Comparison of ENCODE assay signal across 8 mouse cellular contexts in the genomic region with DNA sequence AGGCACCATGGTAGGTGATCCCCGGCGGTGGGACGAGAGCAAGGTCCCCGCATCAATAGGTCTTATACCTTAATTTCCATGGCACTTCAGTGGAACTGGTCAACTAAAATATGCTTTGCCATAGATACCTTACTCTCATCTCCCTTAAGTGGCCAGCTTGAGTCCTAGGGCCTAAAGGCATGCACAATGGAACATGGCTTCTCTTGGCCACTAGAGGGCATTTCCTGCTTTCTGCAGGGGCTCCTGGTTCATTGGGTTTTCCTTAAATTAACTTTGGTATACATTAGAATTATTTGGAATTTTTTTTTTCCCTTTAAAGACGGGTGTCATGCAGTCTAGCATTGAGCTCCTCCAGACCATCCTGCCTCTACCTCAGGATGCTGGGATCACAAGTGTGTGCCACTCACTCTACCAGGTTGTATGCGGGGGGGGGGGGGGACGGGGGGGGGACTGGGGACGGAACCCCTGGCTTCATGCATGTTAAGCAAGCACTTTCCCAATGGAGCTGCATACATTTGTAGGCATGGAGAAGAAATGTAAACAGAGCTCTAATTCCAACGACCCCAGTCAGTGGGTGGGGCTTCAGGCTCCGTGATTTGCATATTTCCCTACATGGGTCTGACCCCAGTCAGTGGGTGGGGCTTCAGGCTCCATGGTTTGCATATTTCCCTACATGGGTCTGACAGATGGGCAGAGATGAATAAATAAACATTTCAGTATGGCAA.
DNase-seq lines count a peak whose midpoint lies in the region; ATAC-seq and TF ChIP-seq lines count a peak whose summit lies in the region.

No protein-coding gene starts in this region.

- H3K4me2 ChIP-seq in heart, embryonic 12.5 days: no peak overlapping the region
- no peak overlapping the region for H3K4me2 ChIP-seq in CH12.LX (ENCODE audit: insufficient read depth, low read depth, poor library complexity, severe bottlenecking)
- H3K4me2 ChIP-seq in hindbrain, embryonic 11.5 days (replicated peaks; ENCODE audit: low read depth, low read length): no peak overlapping the region
- no peak overlapping the region for H3K4me2 ChIP-seq in limb, embryonic 13.5 days (replicated peaks)

- H3K9ac ChIP-seq in heart, embryonic 12.5 days: no peak overlapping the region
- no peak overlapping the region for H3K9ac ChIP-seq in CH12.LX (ENCODE audit: insufficient read depth, low read depth)
- H3K9ac ChIP-seq in hindbrain, embryonic 11.5 days (ENCODE audit: low read depth, low read length): no peak overlapping the region
- H3K9ac ChIP-seq in limb, embryonic 13.5 days: no peak overlapping the region

- TF ChIP-seq RAD21 in CH12.LX (IDR thresholded peaks at IDR 0.05; ENCODE audit: low read depth, low read length): peak; percentile 64

- no peak for ATAC-seq in heart, embryonic 12.5 days (ENCODE audit: insufficient number of reproducible peaks, low FRiP score)
- peak; percentile 54; the same call in 1 of the 2 replicates for ATAC-seq in hindbrain, embryonic 11.5 days (ENCODE audit: low FRiP score)
- peak; percentile 42 for ATAC-seq in limb, embryonic 13.5 days (ENCODE audit: low FRiP score, low read depth)

- H3K36me3 ChIP-seq in heart, embryonic 12.5 days: no peaks in the 10 kb centered on the region
- H3K36me3 ChIP-seq in CH12.LX (replicated peaks in 1 of 2; ENCODE audit: control insufficient read depth in 1 of 2, insufficient read depth in 1 of 2, low read length in 1 of 2): no peaks in the 10 kb centered on the region
- no peaks in the 10 kb centered on the region for H3K36me3 ChIP-seq in hindbrain, embryonic 11.5 days (ENCODE audit: control insufficient read depth, insufficient read depth, low read length)
- no peaks in the 10 kb centered on the region for H3K36me3 ChIP-seq in limb, embryonic 13.5 days

- dilution Hi-C loops in CH12.LX (cut with MboI; ENCODE audit: extremely low pct_ligation_motif_present, extremely low pct_unique_long_range_greater_than_20kb, low sequenced_read_pairs): no loop called here

- TF ChIP-seq EP300 in CH12.LX (IDR thresholded peaks at IDR 0.05; ENCODE audit: low read length): no peak

- H3K27ac ChIP-seq in heart, embryonic 12.5 days (ENCODE audit: poor library complexity, severe bottlenecking): no peak overlapping the region
- H3K27ac ChIP-seq in CH12.LX (ENCODE audit: insufficient read depth, low read depth): no peak overlapping the region
- no peak overlapping the region for H3K27ac ChIP-seq in bone marrow macrophage, adult 2 months (ENCODE audit: insufficient read depth, low read depth, low read length)
- H3K27ac ChIP-seq in hindbrain, embryonic 11.5 days (ENCODE audit: low read depth, low read length): no peak overlapping the region
- H3K27ac ChIP-seq in limb, embryonic 13.5 days: no peak overlapping the region

- H3K4me1 ChIP-seq in heart, embryonic 12.5 days (replicated peaks): peaks cover 6% of the 10 kb centered on the region; the same call in 1 of the 2 replicates
- H3K4me1 ChIP-seq in CH12.LX (ENCODE audit: control insufficient read depth in 1 of 2, insufficient read depth in 2 of 2): peaks cover 0 to 3% of the 10 kb centered on the region in 2 experiments; a peak in 1 of 4 replicates
- no peaks in the 10 kb centered on the region for H3K4me1 ChIP-seq in bone marrow macrophage, adult 2 months (ENCODE audit: control insufficient read depth, insufficient read depth, low read length)
- H3K4me1 ChIP-seq in hindbrain, embryonic 11.5 days (replicated peaks; ENCODE audit: control insufficient read depth, insufficient read depth, low read length): no peaks in the 10 kb centered on the region
- peaks cover 38% of the 10 kb centered on the region for H3K4me1 ChIP-seq in limb, embryonic 13.5 days

- intact Hi-C loops in heart, postnatal 10 days (cut with DNase I): loop anchor here (1.0 kb wide), 1 partner anchor 162 kb away; no protein-coding TSS in a partner anchor

- DNase-seq in heart, postnatal 10 days: peak; percentile 35 to 36
- DNase-seq in CH12.LX (ENCODE audit: extremely low read depth): peak; percentile 59
- DNase-seq in hindbrain, embryonic 11.5 days (ENCODE audit: low spot score): peak; percentile 34
- peak; percentile 29 for DNase-seq in retina, adult 2 months (ENCODE audit: low read depth, low spot score)
- no peak for DNase-seq in gastrocnemius, postnatal 10 days

- in situ Hi-C loops in CH12.LX (cut with MboI; ENCODE audit: low pct_ligation_motif_present, low pct_unique_long_range_greater_than_20kb, low sequenced_read_pairs): no loop called here

- no peaks in the 10 kb centered on the region for H3K27me3 ChIP-seq in heart, embryonic 12.5 days (replicated peaks)
- no peaks in the 10 kb centered on the region for H3K27me3 ChIP-seq in CH12.LX (replicated peaks)
- H3K27me3 ChIP-seq in hindbrain, embryonic 11.5 days (ENCODE audit: control insufficient read depth, insufficient read depth, low read length): no peaks in the 10 kb centered on the region
- no peaks in the 10 kb centered on the region for H3K27me3 ChIP-seq in limb, embryonic 13.5 days

- no peaks in the 10 kb centered on the region for H3K9me3 ChIP-seq in heart, embryonic 12.5 days (replicated peaks)
- peaks cover 7% of the 10 kb centered on the region for H3K9me3 ChIP-seq in CH12.LX (replicated peaks; ENCODE audit: low read length)
- no peaks in the 10 kb centered on the region for H3K9me3 ChIP-seq in hindbrain, embryonic 11.5 days (ENCODE audit: control insufficient read depth, low read length)
- no peaks in the 10 kb centered on the region for H3K9me3 ChIP-seq in limb, embryonic 13.5 days

- peak in 1 of 2 experiments; percentile 73; a peak in 3 of 4 replicates for TF ChIP-seq CTCF in CH12.LX (conservative IDR thresholded peaks at IDR 0.05 in 1 of 2, IDR thresholded peaks at IDR 0.05 in 1 of 2; ENCODE audit: low read depth in 2 of 2, low read length in 2 of 2)
- TF ChIP-seq CTCF in bone marrow macrophage, adult 2 months (IDR thresholded peaks at IDR 0.05; ENCODE audit: low read depth, low read length): peak; percentile 45; the same call in 1 of the 2 replicates

- H3K4me3 ChIP-seq in heart, embryonic 12.5 days: no peak overlapping the region
- H3K4me3 ChIP-seq in CH12.LX (replicated peaks in 1 of 3; ENCODE audit: low read depth in 2 of 3, low read length in 2 of 3, poor library complexity in 1 of 3): no peak overlapping the region
- no peak overlapping the region for H3K4me3 ChIP-seq in bone marrow macrophage, adult 2 months (ENCODE audit: insufficient read depth, low read length)
- no peak overlapping the region for H3K4me3 ChIP-seq in hindbrain, embryonic 11.5 days (ENCODE audit: low read depth, low read length)
- no peak overlapping the region for H3K4me3 ChIP-seq in limb, embryonic 13.5 days

- WGBS in heart, embryonic 12.5 days: 59% methylated on average over 10 of the region's 10 CpGs
- 63% methylated on average over 10 of the region's 10 CpGs for WGBS in hindbrain, embryonic 11.5 days
- 66% methylated on average over 9 of the region's 10 CpGs for WGBS in limb, embryonic 13.5 days

- no peak for TF ChIP-seq POLR2A in CH12.LX (IDR thresholded peaks at IDR 0.05; ENCODE audit: low read depth, low read length)
- no peak for TF ChIP-seq POLR2A in bone marrow macrophage, adult 2 months (IDR thresholded peaks at IDR 0.05; ENCODE audit: borderline replicate concordance, low read depth, low read length)

- no peaks in the 10 kb centered on the region for H3K79me2 ChIP-seq in CH12.LX (replicated peaks; ENCODE audit: control insufficient read depth, extremely low read depth, insufficient read depth, poor library complexity, severe bottlenecking)

TF ChIP-seq in CH12.LX, 34 proteins besides CTCF, POLR2A, EP300 and RAD21:
- TF ChIP-seq TBP (conservative IDR thresholded peaks at IDR 0.05; ENCODE audit: low read depth, low read length) (no peak), SMC3 (IDR thresholded peaks at IDR 0.05; ENCODE audit: low read depth, low read length) (peak; percentile 75)
